Comparison of ENCODE assay signal across 25 mouse cellular contexts in genomic region chrX:166945915-166946314, GRCm38 (mm10).
A peak's percentile ranks its signal among the peaks of the same experiment; 100 is the strongest.
DNase-seq lines count a peak whose midpoint lies in the region; ATAC-seq and TF ChIP-seq lines count a peak whose summit lies in the region.
"Had no signal": no experiment of that assay in that cellular context is flagged by ENCODE, and none has a peak within 500 bp of the region (broad histone marks: within the 10 kb centered on the region; RNA-seq: fewer than 3 reads in every experiment).

No protein-coding gene starts in this region.

- no peak for TF ChIP-seq POLR2A in bone marrow macrophage, adult 2 months (IDR thresholded peaks at IDR 0.05; ENCODE audit: borderline replicate concordance, low read depth, low read length)

- no peak overlapping the region for H3K4me3 ChIP-seq in bone marrow macrophage, adult 2 months (ENCODE audit: insufficient read depth, low read length)
- H3K4me3 ChIP-seq in hindbrain, embryonic 12.5 days, result no peak overlapping the region
- H3K4me3 ChIP-seq in intestine, postnatal 0 days (ENCODE audit: low read depth, low read length), result no peak overlapping the region
- H3K4me3 ChIP-seq: embryonic facial prominence, embryonic 10.5 days; embryonic facial prominence, embryonic 12.5 days; forebrain, embryonic 13.5 days; forebrain, embryonic 15.5 days had no signal

- no peaks in the 10 kb centered on the region for H3K36me3 ChIP-seq in hindbrain, embryonic 12.5 days
- H3K36me3 ChIP-seq in intestine, postnatal 0 days (ENCODE audit: control insufficient read depth, insufficient read depth), result no peaks in the 10 kb centered on the region
- H3K36me3 ChIP-seq: embryonic facial prominence, embryonic 10.5 days; embryonic facial prominence, embryonic 12.5 days; forebrain, embryonic 15.5 days; G1E had no signal

- H3K4me2 ChIP-seq in hindbrain, embryonic 12.5 days (replicated peaks), result no peak overlapping the region
- no peak overlapping the region for H3K4me2 ChIP-seq in intestine, postnatal 0 days (replicated peaks; ENCODE audit: low read depth)
- H3K4me2 ChIP-seq: embryonic facial prominence, embryonic 12.5 days; forebrain, embryonic 13.5 days; forebrain, embryonic 15.5 days had no signal

- TF ChIP-seq CTCF in bone marrow macrophage, adult 2 months (IDR thresholded peaks at IDR 0.05; ENCODE audit: low read depth, low read length), result no peak
- TF ChIP-seq CTCF in intestine, postnatal 0 days (IDR thresholded peaks at IDR 0.05; ENCODE audit: low read depth), result no peak

- H3K4me1 ChIP-seq in bone marrow macrophage, adult 2 months (ENCODE audit: control insufficient read depth, insufficient read depth, low read length), result no peaks in the 10 kb centered on the region
- H3K4me1 ChIP-seq in hindbrain, embryonic 12.5 days, result no peaks in the 10 kb centered on the region
- no peaks in the 10 kb centered on the region for H3K4me1 ChIP-seq in intestine, postnatal 0 days (replicated peaks; ENCODE audit: control insufficient read depth, insufficient read depth, low read length)
- H3K4me1 ChIP-seq: embryonic facial prominence, embryonic 10.5 days; embryonic facial prominence, embryonic 12.5 days; forebrain, embryonic 13.5 days; forebrain, embryonic 15.5 days had no signal

- H3K27ac ChIP-seq in bone marrow macrophage, adult 2 months (ENCODE audit: insufficient read depth, low read depth, low read length), result peak overlapping the region; percentile 8; the same call in 1 of the 2 replicates
- H3K27ac ChIP-seq in hindbrain, embryonic 12.5 days, result no peak overlapping the region
- H3K27ac ChIP-seq in intestine, postnatal 0 days (ENCODE audit: low read depth, low read length), result no peak overlapping the region
- H3K27ac ChIP-seq: embryonic facial prominence, embryonic 10.5 days; embryonic facial prominence, embryonic 12.5 days; forebrain, embryonic 13.5 days; forebrain, embryonic 15.5 days had no signal

- H3K9me3 ChIP-seq in hindbrain, embryonic 12.5 days (replicated peaks), result no peaks in the 10 kb centered on the region
- no peaks in the 10 kb centered on the region for H3K9me3 ChIP-seq in intestine, postnatal 0 days (ENCODE audit: control insufficient read depth)
- H3K9me3 ChIP-seq: embryonic facial prominence, embryonic 10.5 days; embryonic facial prominence, embryonic 12.5 days; forebrain, embryonic 13.5 days; forebrain, embryonic 15.5 days; G1E had no signal

- 83% methylated on average over 1 of the region's 1 CpGs for WGBS in hindbrain, embryonic 12.5 days
- 75% methylated on average over 1 of the region's 1 CpGs for WGBS in intestine, postnatal 0 days

- DNase-seq in cerebellum, adult 8-10 months, result no peak
- DNase-seq: adrenal gland, adult 8-10 months; adrenal gland, postnatal 14 days; adrenal gland, postnatal 36 days; B cell, adult 2 months; cerebellum, adult 11 months; cerebellum, adult 18-20 months; cerebellum, adult 9-10 months; cerebellum, postnatal 10 days; cerebellum, postnatal 25 days; forebrain, postnatal 0 days had no signal

- no peak overlapping the region for H3K9ac ChIP-seq in hindbrain, embryonic 12.5 days
- H3K9ac ChIP-seq in intestine, postnatal 0 days (ENCODE audit: low read depth, low read length), result no peak overlapping the region
- H3K9ac ChIP-seq: embryonic facial prominence, embryonic 12.5 days; forebrain, embryonic 13.5 days; forebrain, embryonic 15.5 days; forebrain, postnatal 0 days had no signal

- peak; percentile 55 for ATAC-seq in megakaryocyte, adult 5-6 weeks (ENCODE audit: poor library complexity, severe bottlenecking)
- 0 out of 2 replicates have a peak, but pooled peaks have one; percentile 27 for ATAC-seq in monocyte, adult 5-6 weeks (replicated peaks; ENCODE audit: insufficient number of reproducible peaks, low FRiP score, low TSS enrichment, poor library complexity, severe bottlenecking)
- no peak for ATAC-seq in hindbrain, embryonic 12.5 days (ENCODE audit: low FRiP score)
- ATAC-seq in intestine, postnatal 0 days, result no peak
- ATAC-seq: activated CD4-positive, CD25-positive, alpha-beta regulatory T cell, adult 4 months; CD4-positive, CD25-positive, alpha-beta regulatory T cell, adult 4 months; forebrain, embryonic 13.5 days; forebrain, embryonic 15.5 days; forebrain, postnatal 0 days; Patski had no signal

- H3K27me3 ChIP-seq in hindbrain, embryonic 12.5 days, result peaks cover 7% of the 10 kb centered on the region; the same call in 1 of the 2 replicates
- no peaks in the 10 kb centered on the region for H3K27me3 ChIP-seq in intestine, postnatal 0 days (replicated peaks; ENCODE audit: control insufficient read depth, insufficient read depth, low read length)
- H3K27me3 ChIP-seq: CH12.LX; forebrain, embryonic 15.5 days had no signal

Comparison
In these comparisons a context has a peak if more than half of its experiments do, and no peak if none do; other contexts are left out.
1. ATAC-seq: peak in megakaryocyte, adult 5-6 weeks (single experiment) and monocyte, adult 5-6 weeks (single experiment); none in hindbrain, embryonic 12.5 days (single experiment) and intestine, postnatal 0 days (single experiment).